Comparison of ENCODE assay signal across 20 mouse cellular contexts in genomic region chr2:114687081-114687480, GRCm38 (mm10). TPM values are rescaled to one million over a fixed set of nuclear protein-coding genes. Genes with fewer than 3 reads are reported as not detected.
A peak's percentile ranks its signal among the peaks of the same experiment; 100 is the strongest.
DNase-seq lines count a peak whose midpoint lies in the region; ATAC-seq and TF ChIP-seq lines count a peak whose summit lies in the region.
"Had no signal": no experiment of that assay in that cellular context is flagged by ENCODE, and none has a peak within 500 bp of the region (broad histone marks: within the 10 kb centered on the region; RNA-seq: fewer than 3 reads in every experiment).

No protein-coding gene starts in this region.

- DNase-seq in hindbrain, embryonic 14.5 days (ENCODE audit: low spot score), result no peak
- DNase-seq in neural tube, embryonic 10.5 days (ENCODE audit: extremely low spot score, low spot score), result no peak
- peak; percentile 84 for DNase-seq in forebrain, postnatal 0 days
- DNase-seq in layer of hippocampus, postnatal 36 days, result peak; percentile 18 to 24
- DNase-seq in urinary bladder, postnatal 36 days (ENCODE audit: low spot score in 2 of 2), result no peak
- no peak for DNase-seq in heart, postnatal 14 days
- DNase-seq: adrenal gland, postnatal 36 days; cerebellum, adult 11-12 months; gastrocnemius, postnatal 25 days; heart, postnatal 4 days; kidney, adult 18-20 months; lung, adult 2 months; thymus, postnatal 25 days had no signal

- H3K4me3 ChIP-seq in hindbrain, embryonic 14.5 days (replicated peaks; ENCODE audit: low read length), result no peak overlapping the region
- no peak overlapping the region for H3K4me3 ChIP-seq in hindbrain, embryonic 12.5 days
- H3K4me3 ChIP-seq in neural tube, embryonic 13.5 days, result no peak overlapping the region
- no peak overlapping the region for H3K4me3 ChIP-seq in forebrain, postnatal 0 days (ENCODE audit: low read depth, low read length)
- H3K4me3 ChIP-seq: erythroblast, embryonic 14.5 days; heart, embryonic 10.5 days; limb, embryonic 15.5 days; stomach, embryonic 15.5 days had no signal

- H3K4me1 ChIP-seq in hindbrain, embryonic 14.5 days (replicated peaks; ENCODE audit: control insufficient read depth, insufficient read depth, low read length), result 0 out of 2 replicates have a peak, but pooled peaks cover 9% of the 10 kb centered on the region
- H3K4me1 ChIP-seq in hindbrain, embryonic 12.5 days, result no peaks in the 10 kb centered on the region
- H3K4me1 ChIP-seq in neural tube, embryonic 13.5 days (replicated peaks), result peaks cover 9% of the 10 kb centered on the region; the same call in 1 of the 2 replicates
- 0 out of 2 replicates have a peak, but pooled peaks cover 8% of the 10 kb centered on the region for H3K4me1 ChIP-seq in forebrain, postnatal 0 days (ENCODE audit: insufficient read depth)
- H3K4me1 ChIP-seq: heart, embryonic 10.5 days; limb, embryonic 15.5 days; stomach, embryonic 15.5 days had no signal

- no peak overlapping the region for H3K27ac ChIP-seq in hindbrain, embryonic 14.5 days
- H3K27ac ChIP-seq in hindbrain, embryonic 12.5 days, result no peak overlapping the region
- H3K27ac ChIP-seq in neural tube, embryonic 13.5 days (replicated peaks), result peak overlapping the region; percentile 49
- H3K27ac ChIP-seq in forebrain, postnatal 0 days (ENCODE audit: low read depth, low read length), result 0 out of 2 replicates have a peak overlapping the region, but pooled peaks have one; percentile 36
- H3K27ac ChIP-seq: heart, embryonic 10.5 days; limb, embryonic 15.5 days; macrophage; stomach, embryonic 15.5 days had no signal

- intact Hi-C loops in heart, postnatal 14 days (cut with DNase I), result no loop called here

- H3K36me3 ChIP-seq in hindbrain, embryonic 14.5 days (replicated peaks; ENCODE audit: control insufficient read depth, insufficient read depth), result no peaks in the 10 kb centered on the region
- no peaks in the 10 kb centered on the region for H3K36me3 ChIP-seq in hindbrain, embryonic 12.5 days
- no peaks in the 10 kb centered on the region for H3K36me3 ChIP-seq in neural tube, embryonic 13.5 days
- H3K36me3 ChIP-seq in forebrain, postnatal 0 days (ENCODE audit: insufficient read depth), result no peaks in the 10 kb centered on the region
- H3K36me3 ChIP-seq: heart, embryonic 10.5 days; limb, embryonic 15.5 days; stomach, embryonic 15.5 days had no signal

- no peaks in the 10 kb centered on the region for H3K9me3 ChIP-seq in hindbrain, embryonic 14.5 days (ENCODE audit: control insufficient read depth, low read length)
- no peaks in the 10 kb centered on the region for H3K9me3 ChIP-seq in hindbrain, embryonic 12.5 days (replicated peaks)
- no peaks in the 10 kb centered on the region for H3K9me3 ChIP-seq in neural tube, embryonic 13.5 days
- no peaks in the 10 kb centered on the region for H3K9me3 ChIP-seq in forebrain, postnatal 0 days (ENCODE audit: low read length)
- H3K9me3 ChIP-seq: heart, embryonic 10.5 days; limb, embryonic 15.5 days; stomach, embryonic 15.5 days had no signal

- peak; percentile 53 for ATAC-seq in hindbrain, embryonic 14.5 days (ENCODE audit: low FRiP score)
- ATAC-seq in hindbrain, embryonic 12.5 days (ENCODE audit: low FRiP score), result no peak
- no peak for ATAC-seq in neural tube, embryonic 13.5 days (ENCODE audit: low read depth)
- ATAC-seq in forebrain, postnatal 0 days, result peak; percentile 91

- H3K4me2 ChIP-seq in hindbrain, embryonic 14.5 days (replicated peaks), result no peak overlapping the region
- no peak overlapping the region for H3K4me2 ChIP-seq in hindbrain, embryonic 12.5 days (replicated peaks)
- no peak overlapping the region for H3K4me2 ChIP-seq in neural tube, embryonic 13.5 days
- no peak overlapping the region for H3K4me2 ChIP-seq in forebrain, postnatal 0 days (ENCODE audit: low read depth)
- H3K4me2 ChIP-seq: limb, embryonic 15.5 days; stomach, embryonic 15.5 days had no signal

- H3K27me3 ChIP-seq in hindbrain, embryonic 14.5 days (ENCODE audit: control insufficient read depth, insufficient read depth, low read length), result no peaks in the 10 kb centered on the region
- no peaks in the 10 kb centered on the region for H3K27me3 ChIP-seq in hindbrain, embryonic 12.5 days
- no peaks in the 10 kb centered on the region for H3K27me3 ChIP-seq in neural tube, embryonic 13.5 days
- no peaks in the 10 kb centered on the region for H3K27me3 ChIP-seq in forebrain, postnatal 0 days (ENCODE audit: insufficient read depth, low read length)
- H3K27me3 ChIP-seq: limb, embryonic 15.5 days; stomach, embryonic 15.5 days had no signal

- TF ChIP-seq CTCF in forebrain, postnatal 0 days (IDR thresholded peaks at IDR 0.05; ENCODE audit: low read depth), result no peak

- no peak overlapping the region for H3K9ac ChIP-seq in hindbrain, embryonic 14.5 days
- no peak overlapping the region for H3K9ac ChIP-seq in hindbrain, embryonic 12.5 days
- no peak overlapping the region for H3K9ac ChIP-seq in neural tube, embryonic 13.5 days
- no peak overlapping the region for H3K9ac ChIP-seq in forebrain, postnatal 0 days
- H3K9ac ChIP-seq: limb, embryonic 15.5 days; stomach, embryonic 15.5 days had no signal

- WGBS in hindbrain, embryonic 14.5 days, result 71% methylated on average over 4 of the region's 4 CpGs
- 83% methylated on average over 4 of the region's 4 CpGs for WGBS in hindbrain, embryonic 12.5 days
- 67% methylated on average over 4 of the region's 4 CpGs for WGBS in neural tube, embryonic 13.5 days
- WGBS in forebrain, postnatal 0 days, result 40% methylated on average over 4 of the region's 4 CpGs

RNA-seq across cellular contexts. Expression of gene Dph6, which starts 32.3 kb away (rescaled TPM):
- polyA plus RNA-seq in hindbrain, embryonic 14.5 days (2014; fragmentation: Nextera tagmentation; extraction: Ambion mirVana), result 15.0 and 15.2 TPM in 2 replicates
- polyA plus RNA-seq in hindbrain, embryonic 12.5 days (2016; fragmentation: Nextera tagmentation; extraction: Ambion mirVana), result 18.5 and 20.1 TPM in 2 replicates
- polyA plus RNA-seq in neural tube, embryonic 13.5 days (2015; fragmentation: Nextera tagmentation; extraction: Ambion mirVana), result 16.0 and 16.4 TPM in 2 replicates
- total RNA-seq in forebrain, postnatal 0 days (2014; rRNA removed), result 11.1 and 14.2 TPM in 2 replicates
- 9.5 and 13.9 TPM in 2 replicates for polyA plus RNA-seq in forebrain, postnatal 0 days (2015; fragmentation: Nextera tagmentation; extraction: Ambion mirVana)
- 10 to 100 TPM; 12.4 to 14.5 TPM for total RNA-seq in layer of hippocampus, postnatal 36 days (2021)
- 1 to 10 TPM; 8.4 to 8.5 TPM for total RNA-seq in heart, postnatal 14 days (2021)

Comparison
In these comparisons a context has a peak if more than half of its experiments do, and no peak if none do; other contexts are left out.
1. ATAC-seq: peak in hindbrain, embryonic 14.5 days (single experiment) and forebrain, postnatal 0 days (single experiment); none in hindbrain, embryonic 12.5 days (single experiment) and neural tube, embryonic 13.5 days (single experiment).
2. DNase-seq: peak in forebrain, postnatal 0 days (single experiment) and layer of hippocampus, postnatal 36 days (2 of 2); none in hindbrain, embryonic 14.5 days (single experiment), neural tube, embryonic 10.5 days (single experiment), urinary bladder, postnatal 36 days (0 of 2) and heart, postnatal 14 days (0 of 2).
3. H3K27ac ChIP-seq: peak in neural tube, embryonic 13.5 days (single experiment) and forebrain, postnatal 0 days (single experiment); none in hindbrain, embryonic 14.5 days (single experiment) and hindbrain, embryonic 12.5 days (single experiment).